Mouse (Mus musculus): ENCODE results near the gene Kcnq2. TPM values are rescaled to one million over a fixed set of nuclear protein-coding genes. Genes with fewer than 3 reads are reported as not detected.

The Kcnq2 gene
- 0.38 and 0.50 TPM in 2 replicates for polyA plus RNA-seq (2012; rRNA removed; ENCODE audit: low replicate concordance)

DNA sequence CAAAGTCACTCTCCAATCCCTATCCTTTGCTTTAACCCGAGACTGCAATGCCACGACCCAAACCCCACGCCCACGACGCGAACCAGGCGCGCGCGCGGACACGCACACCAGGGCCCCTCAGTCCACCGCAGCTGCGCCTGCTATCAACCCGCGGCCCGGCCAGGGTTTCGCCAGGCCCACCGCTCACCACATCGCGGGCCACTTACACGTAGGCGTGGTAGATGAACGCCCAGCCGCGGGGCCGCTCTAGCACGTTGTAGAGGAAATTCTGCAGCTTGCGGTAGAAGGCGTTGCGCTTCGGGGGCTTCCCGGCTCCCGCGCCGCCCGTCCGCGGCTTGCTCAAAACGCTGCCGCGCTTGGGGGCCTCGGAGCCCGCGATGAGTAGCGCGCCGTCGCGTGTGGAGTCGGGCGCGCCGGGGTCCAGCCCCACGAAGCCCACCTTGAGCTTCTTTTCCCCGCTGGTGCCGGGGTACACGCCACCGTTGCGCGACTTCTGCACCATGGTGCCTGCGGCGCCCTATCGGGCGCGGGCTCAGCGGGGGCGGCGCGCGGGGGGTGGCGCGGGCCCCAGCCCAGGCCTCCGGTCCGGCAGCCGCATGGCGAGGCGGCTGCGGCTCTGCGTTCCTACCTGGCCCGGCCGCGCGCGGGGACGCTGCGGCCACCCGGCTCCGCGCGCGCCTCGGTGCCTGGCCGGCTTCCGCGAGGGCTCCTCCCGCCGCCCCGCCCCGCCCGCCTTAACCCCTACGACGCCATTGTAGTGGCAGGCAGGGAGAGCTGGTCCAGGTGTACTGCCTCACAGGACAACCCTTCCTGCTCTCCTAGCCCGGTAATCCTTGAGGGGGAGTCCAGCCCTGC is at the start of gene Kcnq2:
Gene Kcnq2, minus strand, starts transcription at position 710 of the 855 bp plus-strand sequence.

DNA sequence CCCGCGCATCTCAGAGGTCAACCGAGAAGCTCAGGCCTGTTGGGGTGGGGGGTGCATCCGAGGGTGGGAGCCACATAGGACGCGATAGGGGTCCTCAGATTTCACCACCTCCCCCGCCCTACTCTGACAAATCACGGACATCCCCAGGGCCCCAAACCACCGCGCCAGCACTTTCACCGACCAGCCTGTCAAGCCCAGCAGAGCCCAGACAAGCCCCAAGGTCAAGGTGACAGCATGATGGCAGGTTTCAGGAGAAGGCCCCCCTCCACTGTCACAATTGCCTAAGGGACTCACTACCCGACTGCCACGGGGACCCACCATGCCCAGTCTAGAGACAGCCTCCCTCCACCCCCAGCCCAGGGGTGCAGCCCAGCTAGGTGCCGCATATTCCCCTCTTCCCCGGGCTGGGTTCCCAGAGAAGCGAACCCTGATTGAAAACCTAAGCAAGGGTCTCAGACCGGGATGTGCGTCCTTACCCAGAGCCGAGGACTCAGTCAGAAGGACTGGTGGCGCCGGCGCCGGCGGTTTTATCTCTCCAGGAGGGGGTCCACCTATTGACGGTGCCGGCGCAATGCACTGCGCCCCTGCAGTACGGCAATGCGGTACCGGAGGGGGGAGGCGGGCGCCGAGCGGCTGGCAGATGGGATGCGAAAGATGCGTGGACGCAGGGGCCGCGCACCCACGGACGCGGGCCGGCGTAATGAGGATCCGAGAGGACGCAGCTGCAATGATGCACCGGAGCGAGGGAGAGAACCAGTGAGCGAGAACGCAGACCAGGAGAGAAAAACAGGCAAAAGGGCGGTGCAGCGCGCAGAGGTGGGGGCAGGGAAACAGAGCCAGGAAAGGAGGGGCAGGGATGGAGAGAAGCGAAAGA is 21.4 kb upstream of the Kcnq2 start, which contains the start of gene Eef1a2:
Gene Eef1a2, minus strand, starts transcription at position 767 of the 874 bp plus-strand sequence.

GRCm38 (mm10) chr2:181043437-181043836 is 91.7 kb downstream of the Kcnq2 start, which contains the start of gene Chrna4:
Gene Chrna4 (minus strand): TSS chr2:181043546.

Other genes starting within 250 kb of the Kcnq2 start
- 8.8 and 14.8 TPM in 2 replicates for gene Ythdf1, start 214.4 kb downstream of the Kcnq2 start, polyA plus RNA-seq (2012; rRNA removed; ENCODE audit: low replicate concordance)
- gene Birc7, start 206.3 kb downstream of the Kcnq2 start, polyA plus RNA-seq (2012; rRNA removed; ENCODE audit: low replicate concordance) = not detected in 2 replicates
- 3.3 and 3.5 TPM in 2 replicates for gene Nkain4, start 180.6 kb downstream of the Kcnq2 start, polyA plus RNA-seq (2012; rRNA removed; ENCODE audit: low replicate concordance)
- gene Arfgap1, start 168.1 kb downstream of the Kcnq2 start, polyA plus RNA-seq (2012; rRNA removed; ENCODE audit: low replicate concordance) = 46.8 and 52.4 TPM in 2 replicates
- gene Col20a1, start 148.8 kb downstream of the Kcnq2 start, polyA plus RNA-seq (2012; rRNA removed; ENCODE audit: low replicate concordance) = 2.1 and 3.8 TPM in 2 replicates
- 0.02 and 0.11 TPM in 2 replicates for gene Chrna4, start 91.8 kb downstream of the Kcnq2 start, polyA plus RNA-seq (2012; rRNA removed; ENCODE audit: low replicate concordance)
- 2.7 and 3.7 TPM in 2 replicates for gene Eef1a2, start 21.7 kb upstream of the Kcnq2 start, polyA plus RNA-seq (2012; rRNA removed; ENCODE audit: low replicate concordance)
- 266 and 328 TPM in 2 replicates for gene Ppdpf, start 51.9 kb upstream of the Kcnq2 start, polyA plus RNA-seq (2012; rRNA removed; ENCODE audit: low replicate concordance)
- gene Ptk6, start 67.5 kb upstream of the Kcnq2 start, polyA plus RNA-seq (2012; rRNA removed; ENCODE audit: low replicate concordance) = 1.1 and 6.9 TPM in 2 replicates
- gene Srms, start 77.9 kb upstream of the Kcnq2 start, polyA plus RNA-seq (2012; rRNA removed; ENCODE audit: low replicate concordance) = 0.57 and 0.96 TPM in 2 replicates
- 0.30 and 0.58 TPM in 2 replicates for gene Fndc11, start 84.7 kb upstream of the Kcnq2 start, polyA plus RNA-seq (2012; rRNA removed; ENCODE audit: low replicate concordance)
- 30.3 and 39.9 TPM in 2 replicates for gene Helz2, start 106.7 kb upstream of the Kcnq2 start, polyA plus RNA-seq (2012; rRNA removed; ENCODE audit: low replicate concordance)
- 16.9 and 31.9 TPM in 2 replicates for gene Gmeb2, start 152.7 kb upstream of the Kcnq2 start, polyA plus RNA-seq (2012; rRNA removed; ENCODE audit: low replicate concordance)
- gene Stmn3, start 179.2 kb upstream of the Kcnq2 start, polyA plus RNA-seq (2012; rRNA removed; ENCODE audit: low replicate concordance) = 2.8 and 2.9 TPM in 2 replicates
- 14.4 and 16.6 TPM in 2 replicates for gene Rtel1, start 184.4 kb upstream of the Kcnq2 start, polyA plus RNA-seq (2012; rRNA removed; ENCODE audit: low replicate concordance)
- 12.9 and 14.2 TPM in 2 replicates for gene Zgpat, start 229.6 kb upstream of the Kcnq2 start, polyA plus RNA-seq (2012; rRNA removed; ENCODE audit: low replicate concordance)
- 14.4 and 16.3 TPM in 2 replicates for gene Arfrp1, start 230.1 kb upstream of the Kcnq2 start, polyA plus RNA-seq (2012; rRNA removed; ENCODE audit: low replicate concordance)
- 79.8 and 83.0 TPM in 2 replicates for gene Lime1, start 244.8 kb upstream of the Kcnq2 start, polyA plus RNA-seq (2012; rRNA removed; ENCODE audit: low replicate concordance)

Measured in duodenum, adult 2 months (tissue).